Mouse (Mus musculus) frontal cortex, postnatal 36 days (tissue): ENCODE measurements around the gene Ctnnbl1.

Experiments used
- DNase-seq, 2 experiments: peaks; one replicate each; pipeline ENCODE4 v3.0.0; 2022; ENCODE audit warnings: low spot score in 2 of 2

Ctnnbl1 gene

DNA sequence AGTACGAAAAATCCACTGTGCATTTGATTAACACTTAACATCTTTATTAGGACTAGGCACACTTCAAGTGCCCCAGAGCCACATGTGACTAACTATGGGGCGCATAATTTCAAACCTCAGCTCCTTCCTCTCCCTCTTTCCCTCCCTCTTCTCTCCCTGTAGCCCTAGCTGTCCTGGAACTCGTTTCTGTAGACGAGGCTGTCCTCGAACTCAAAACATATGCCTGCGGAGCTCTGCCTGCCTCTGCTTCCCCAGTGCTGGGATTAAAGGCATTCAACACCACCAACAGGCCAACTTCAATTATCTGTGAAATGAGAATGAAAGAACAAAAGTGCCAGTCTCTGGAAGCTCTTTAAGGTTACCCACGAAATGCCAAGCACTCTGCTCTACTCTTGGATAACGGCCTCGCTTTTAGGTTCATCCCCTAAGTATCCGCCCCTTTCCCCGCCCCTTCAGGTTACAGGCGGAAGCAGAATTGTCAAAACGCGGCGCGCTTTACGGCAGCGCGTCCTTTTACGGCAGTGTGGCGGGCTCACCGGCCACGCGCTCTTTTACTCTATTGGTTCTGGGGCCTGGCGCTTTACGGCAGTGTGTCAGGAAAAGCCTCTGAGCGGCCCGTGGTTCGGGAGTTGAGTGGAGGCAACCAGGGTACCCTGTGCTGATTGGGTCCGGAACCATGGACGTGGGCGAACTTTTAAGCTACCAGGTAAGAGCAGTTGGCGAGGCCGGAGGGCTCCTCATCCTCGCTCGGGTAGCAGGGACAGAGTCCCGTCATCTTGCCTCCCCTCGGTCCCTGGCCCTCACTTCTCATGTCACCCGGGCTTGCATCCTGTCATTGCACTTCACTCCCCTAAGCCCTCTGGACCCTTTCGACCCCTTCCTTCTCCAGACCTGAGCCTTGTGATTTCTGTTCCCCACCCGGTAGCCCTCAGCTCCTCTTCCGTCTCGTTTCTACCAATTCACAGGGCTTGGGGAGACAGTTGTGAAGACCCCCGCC is at the start of gene Ctnnbl1:
TSS of gene Ctnnbl1 (plus strand) at position 548 of the 997 bp plus-strand sequence.
- DNase-seq, result peak; percentile 100

DNA sequence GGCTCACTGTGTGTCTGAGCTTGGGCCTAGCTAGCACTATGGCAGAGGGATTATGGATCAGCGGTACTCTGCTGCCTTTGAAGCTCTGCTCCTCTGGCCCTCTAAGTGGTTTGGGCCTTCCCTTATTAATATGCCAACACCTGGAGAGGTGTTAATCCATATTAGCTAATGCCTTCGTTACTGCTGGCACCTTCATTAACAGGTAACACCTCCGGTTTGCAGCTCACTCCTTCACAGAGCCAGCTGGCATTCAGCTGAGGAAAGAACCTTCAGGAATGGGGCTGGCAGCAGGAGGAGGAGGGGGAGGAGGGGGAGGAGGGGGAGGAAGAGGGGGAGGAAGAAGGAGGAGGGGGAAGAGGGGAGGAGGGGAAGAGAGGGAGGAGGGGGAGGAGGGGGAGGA is 49.7 kb upstream of the Ctnnbl1 start:
- DNase-seq, result no peak

DNA sequence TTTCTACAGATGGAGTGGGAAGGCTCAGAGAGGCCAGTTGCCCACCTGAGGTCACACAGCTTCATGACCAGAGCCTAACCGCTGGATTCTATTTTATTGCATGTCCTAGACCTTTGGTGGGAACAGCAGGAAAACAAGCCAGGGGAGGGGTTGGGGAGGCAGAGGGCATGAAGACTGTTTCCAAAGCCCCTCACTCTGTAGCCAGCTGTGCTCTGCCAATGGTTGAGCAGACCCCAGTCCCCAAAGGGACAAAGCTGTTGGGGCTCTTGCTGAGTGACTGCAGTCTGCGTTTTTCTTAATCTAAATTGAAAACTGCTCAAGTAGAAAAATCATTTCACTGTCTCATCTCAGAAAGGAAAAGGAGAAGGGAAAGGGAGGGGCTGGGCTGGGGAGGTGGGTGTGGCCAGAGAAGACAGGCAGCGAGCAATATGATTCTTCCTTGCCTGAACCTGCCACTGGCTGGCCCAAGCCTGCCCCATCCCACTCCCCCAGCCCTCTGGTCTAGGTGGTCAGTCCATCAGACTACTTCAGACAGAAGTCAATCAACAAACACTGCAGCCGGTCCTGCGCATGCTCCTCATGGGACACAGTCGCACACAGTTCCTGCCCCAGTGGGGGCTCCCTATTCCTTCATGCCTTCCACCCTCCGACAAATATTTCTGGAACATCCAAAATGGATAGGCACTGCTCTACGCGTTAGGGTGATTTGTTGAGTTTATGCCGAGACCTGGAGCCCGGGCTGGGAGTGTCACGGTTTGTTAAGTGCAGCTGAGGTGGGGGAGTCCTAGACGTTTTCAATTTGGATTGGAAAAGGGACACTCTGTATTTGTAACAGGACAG is 45.7 kb upstream of the Ctnnbl1 start:
- DNase-seq, result no peak

DNA sequence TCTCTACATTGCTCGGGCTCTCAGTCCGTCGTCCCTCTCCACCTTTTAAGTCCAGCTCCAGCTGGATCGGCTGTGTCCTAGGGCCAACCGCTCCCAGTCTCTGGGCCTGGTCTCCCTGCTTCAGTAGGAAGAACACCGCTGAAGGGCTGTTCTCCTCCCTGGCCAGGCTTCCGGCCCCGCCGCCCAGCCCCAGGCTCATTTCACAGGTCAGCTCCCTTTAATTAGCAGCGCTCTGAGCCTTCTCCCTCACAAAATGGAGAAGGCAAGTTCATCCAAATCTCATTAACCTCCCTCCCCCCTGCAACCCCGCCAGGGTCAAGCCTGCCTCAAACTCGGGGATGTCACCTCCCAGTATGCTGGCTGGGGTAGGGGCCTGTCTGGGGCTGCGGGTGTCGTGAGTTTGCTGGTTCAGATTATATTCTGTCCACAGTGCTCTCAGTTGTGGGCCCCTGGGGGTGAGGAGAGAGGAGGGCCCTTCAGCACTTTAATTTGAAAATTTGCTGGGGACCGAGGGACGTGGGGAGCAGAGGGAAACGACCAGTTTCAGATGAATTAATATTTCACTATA is 44.8 kb upstream of the Ctnnbl1 start:
- DNase-seq, result no peak

DNA sequence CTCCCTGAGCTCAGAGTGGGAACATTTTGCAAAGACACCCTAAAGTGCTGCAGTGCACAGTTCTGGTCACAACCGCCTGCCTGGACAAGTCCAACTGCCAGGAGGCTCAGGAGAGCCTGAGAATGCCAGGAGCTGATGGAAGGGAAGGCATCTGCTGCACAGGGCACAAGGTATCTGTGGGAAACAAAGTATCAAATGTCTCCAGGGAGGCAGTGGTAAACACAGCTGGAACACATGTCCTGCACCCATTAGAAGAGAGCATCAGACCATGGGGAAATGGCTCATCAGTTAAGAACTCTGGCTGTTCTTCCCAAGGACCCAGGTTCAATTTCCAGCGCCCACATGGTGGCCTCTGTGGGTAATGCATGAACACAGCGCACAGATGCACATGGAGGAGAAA is 43.6 kb upstream of the Ctnnbl1 start:
- DNase-seq, result no peak

DNA sequence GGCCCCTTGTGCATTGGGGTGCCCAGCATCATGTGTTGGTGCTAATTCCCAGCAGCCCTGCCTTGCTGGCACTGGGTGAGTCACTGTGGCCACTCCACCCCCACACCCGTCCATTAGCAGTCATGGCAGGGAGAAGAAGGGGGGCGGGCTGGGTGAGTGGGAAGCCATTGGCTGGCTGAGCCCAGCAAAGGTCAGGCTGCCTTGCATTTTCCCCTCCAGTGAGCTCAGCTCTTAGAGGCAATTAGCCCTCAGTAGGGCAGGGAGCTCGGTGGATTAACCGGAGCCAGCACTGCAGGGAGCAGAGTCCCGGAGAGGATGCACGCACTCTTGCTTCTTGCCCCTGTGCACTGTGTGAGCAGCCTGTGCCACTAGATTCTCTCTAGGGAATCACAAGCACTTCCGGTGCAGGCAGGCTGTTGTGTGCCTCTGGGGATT is 40.9 kb upstream of the Ctnnbl1 start:
- DNase-seq, result peak; percentile 30 to 46

DNA sequence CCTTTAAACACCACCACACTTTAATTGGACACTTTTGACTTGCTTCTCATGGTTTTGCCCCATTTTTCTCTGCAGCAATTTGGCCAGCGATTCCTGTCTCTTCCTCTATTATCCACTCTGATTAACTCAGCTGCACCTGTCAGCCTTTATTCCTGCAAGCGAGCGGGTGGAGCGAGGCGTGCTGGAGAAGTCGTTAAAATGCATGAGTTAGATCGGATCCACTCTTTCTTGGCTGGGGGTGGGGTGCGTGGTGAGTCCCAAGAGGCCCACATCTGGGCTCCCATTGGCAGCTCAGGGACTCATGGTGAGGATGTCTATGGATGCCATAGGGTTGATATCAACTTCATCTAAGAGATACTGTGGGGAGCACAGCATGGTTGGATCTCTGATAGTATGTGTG is 34.0 kb upstream of the Ctnnbl1 start:
- peak in 1 of 2 experiments; percentile 17 for DNase-seq

DNA sequence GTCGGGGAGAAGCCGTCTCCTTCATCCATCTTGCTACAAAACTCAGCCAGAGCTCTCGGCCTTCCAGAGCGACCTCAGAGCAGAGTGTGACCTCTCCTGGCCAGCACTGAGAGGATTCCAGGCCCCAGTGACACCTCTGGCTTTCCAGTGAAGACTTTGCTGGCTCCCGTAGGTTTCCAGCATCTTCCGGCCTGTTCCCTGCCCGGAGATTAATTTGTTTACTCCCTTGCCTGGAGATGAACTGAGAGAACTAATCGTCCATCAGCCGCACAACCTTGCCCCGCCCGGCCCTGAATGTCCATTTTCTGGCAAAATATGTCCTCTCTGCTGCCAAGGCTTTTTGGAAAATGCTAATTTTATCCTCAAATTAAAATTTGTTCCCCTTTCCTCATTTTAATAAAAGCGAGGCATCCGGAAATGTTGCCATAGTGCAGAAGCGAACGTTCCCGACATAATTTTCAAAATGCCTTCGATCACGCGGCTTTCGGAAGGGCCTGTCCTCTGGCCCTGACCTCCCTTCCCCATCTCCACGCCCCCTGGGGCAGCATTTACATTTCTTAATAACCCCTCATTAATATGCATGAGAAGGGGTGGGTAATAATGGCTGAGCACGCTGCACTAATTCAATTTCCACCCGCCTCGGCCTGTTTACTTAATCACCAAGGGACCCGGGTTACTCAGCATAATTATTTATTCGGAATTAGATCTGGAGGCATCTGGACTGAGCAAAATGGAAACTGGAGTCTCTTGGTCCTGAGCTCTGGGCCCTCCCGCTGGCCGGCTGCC is 32.0 kb upstream of the Ctnnbl1 start:
- DNase-seq, result peak in 1 of 2 experiments; percentile 11

DNA sequence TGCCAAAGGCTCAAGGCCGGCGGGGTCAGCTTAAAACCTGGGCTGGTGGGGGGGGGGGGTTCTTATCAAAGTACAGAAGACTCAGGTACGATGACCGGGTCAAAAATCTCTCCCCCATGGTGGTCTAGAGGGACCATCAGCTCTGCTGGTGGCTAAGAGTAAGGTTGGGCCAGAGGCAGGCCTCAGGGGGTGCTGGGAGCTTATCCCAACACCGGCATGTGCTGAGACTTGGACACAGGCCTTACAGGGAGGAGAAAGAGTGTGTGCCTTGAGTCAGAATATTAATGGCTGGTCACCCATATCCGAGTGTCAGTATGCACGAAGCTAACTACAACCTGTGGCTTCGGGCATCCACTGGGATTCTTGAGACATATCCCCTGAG is 31.4 kb upstream of the Ctnnbl1 start:
- DNase-seq, result no peak

DNA sequence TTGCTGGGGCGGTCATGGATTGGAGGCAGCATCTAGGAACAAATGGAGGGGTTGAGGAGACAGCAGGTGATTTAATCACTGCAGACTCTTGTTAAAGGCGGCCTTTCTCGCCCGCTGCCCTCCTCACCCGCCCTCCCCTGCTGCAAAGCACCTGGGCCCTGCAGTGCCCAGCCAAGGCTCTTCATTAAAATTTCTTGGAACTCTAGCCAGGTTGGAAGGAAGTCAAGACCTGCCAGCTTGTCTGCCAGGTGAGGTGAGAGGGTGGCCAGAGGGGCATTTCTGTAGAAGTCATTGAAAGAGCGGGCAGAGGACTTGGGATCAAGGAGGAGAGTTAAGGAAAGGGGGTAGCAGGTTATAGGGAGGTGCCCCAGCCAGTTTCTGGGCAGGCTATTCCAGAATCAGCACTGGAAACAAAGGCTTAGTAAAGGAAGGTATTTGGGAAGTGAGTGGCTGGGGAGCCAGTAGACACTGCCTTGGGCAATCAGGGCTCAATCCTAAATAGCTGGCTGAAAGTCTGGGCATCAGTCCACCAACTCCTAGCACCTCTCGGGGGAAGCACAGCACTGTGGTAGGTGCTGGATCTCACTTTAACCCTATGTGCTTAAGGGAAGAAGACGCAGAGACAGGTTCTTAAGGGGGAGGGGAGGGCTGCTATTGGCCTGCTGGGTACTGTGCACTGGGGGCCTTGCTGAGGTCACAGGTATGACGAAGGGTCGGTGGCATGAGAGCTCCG is 29.8 kb upstream of the Ctnnbl1 start:
- no peak for DNase-seq

DNA sequence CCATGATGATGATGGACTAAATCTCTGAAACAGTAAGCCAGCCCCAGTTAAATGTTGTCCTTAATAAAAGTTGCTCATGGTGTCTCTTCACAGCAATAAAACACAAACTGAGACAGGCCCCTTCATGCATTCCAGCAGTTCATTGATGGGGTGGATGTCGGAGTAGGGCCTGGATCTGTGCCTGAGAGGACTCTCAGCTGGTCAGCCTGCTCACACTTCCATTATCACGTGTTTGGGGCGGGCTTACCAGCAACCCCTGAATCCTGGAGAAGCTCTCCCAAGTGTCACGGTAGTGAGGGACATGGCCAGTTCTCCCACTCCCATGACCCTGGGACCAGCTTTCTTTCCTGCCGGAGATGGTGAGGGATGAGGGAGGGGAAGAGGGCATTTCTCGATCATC is 24.5 kb upstream of the Ctnnbl1 start:
- DNase-seq, result no peak

DNA sequence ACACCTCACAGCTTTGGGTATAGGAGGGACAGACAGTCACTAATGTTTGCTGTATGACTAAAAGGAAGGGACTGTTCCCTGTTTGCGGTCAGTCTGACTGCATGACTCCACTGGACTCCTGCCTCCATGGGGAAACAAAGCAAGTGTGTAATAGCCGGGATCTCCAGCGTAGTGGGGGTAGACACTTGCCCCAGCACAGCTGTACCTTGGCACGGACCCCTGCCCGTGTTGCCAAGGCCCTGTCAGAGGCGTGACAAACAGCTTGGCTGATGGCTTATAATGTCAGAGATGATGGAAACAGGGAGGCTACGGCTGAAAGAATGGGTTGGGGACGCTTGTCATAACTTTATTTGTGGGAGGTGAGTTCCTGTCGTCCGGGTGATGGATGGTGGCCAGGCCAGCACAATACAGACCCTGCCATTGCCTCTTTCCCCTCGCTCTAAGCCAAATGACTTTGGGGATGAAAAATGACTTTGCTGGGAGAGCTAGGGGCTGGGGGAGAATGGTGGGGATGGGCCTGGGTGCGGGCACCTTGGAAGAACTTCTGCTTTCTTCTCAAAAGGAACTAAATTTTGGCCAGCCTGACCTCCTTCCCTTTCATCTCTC is 21.5 kb upstream of the Ctnnbl1 start:
- no peak for DNase-seq

DNA sequence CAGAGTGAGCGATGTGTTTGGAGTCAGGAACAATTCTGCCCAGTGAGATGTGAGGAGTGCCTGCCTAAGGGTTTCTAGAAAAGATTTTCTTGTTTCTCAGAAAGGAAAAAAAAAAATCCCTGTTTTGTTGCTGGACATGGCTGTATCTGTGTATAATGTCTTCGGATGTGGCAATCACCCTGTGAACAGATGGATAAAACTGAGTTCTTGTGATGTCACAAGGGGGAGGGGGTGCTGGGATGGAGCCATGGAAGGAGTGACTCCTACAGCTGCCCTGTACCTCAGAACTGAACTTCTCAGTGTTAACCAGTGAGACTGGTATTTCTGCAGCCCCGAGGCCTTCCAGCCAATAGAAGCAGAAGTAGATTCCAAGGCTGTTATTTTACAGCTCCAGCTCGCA is 18.8 kb upstream of the Ctnnbl1 start:
- no peak for DNase-seq

DNA sequence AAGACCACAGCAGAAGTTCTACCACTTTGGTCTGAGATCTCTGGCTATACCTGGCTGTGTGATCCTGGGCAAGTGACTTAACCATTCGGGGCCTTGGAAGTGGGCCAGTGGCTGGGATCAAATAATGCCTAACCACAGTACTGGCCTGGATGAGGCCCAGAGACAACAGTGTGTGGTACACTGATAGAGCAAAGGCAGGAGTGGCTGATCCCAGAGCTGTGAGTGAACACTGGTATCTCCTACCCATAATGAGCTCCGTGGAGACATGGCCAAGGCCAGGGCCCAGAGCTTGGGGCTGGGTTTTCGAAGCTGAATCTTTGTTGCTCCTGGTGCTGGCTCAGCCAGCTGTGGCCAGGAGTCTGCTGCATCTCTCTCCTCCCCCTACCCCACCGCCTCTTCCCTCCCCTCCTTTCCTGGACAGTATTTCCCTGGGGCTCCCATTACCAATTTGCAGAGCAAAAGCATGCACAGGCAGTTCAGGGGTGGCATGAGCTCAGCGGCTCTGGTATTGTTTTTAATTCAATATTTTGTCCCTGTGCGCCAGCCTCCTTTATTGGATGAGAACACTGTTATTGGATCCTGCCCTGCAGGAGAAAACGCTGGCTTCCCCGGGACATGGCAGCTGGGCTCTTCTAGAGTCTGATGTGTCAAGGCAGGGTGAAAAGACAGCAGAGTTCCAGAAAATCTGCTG is 13.2 kb upstream of the Ctnnbl1 start:
- no peak for DNase-seq

DNA sequence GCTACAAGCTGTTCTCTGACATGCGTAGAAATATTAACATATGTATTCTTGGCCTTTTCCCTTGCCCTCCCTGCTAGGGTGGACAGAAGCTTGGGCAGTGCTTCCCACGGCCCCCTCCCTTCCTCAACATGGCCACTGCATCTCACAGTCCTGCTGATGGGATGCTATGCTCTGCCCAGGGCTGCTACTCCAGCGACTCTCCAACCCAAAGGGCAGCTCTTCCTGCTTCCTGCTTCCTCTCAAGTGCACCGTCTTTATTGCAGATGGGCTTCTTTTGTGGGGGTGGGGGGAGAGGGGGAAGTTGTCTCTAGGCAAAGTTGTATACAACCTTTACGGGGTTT is 12.7 kb upstream of the Ctnnbl1 start:
- DNase-seq, result no peak

DNA sequence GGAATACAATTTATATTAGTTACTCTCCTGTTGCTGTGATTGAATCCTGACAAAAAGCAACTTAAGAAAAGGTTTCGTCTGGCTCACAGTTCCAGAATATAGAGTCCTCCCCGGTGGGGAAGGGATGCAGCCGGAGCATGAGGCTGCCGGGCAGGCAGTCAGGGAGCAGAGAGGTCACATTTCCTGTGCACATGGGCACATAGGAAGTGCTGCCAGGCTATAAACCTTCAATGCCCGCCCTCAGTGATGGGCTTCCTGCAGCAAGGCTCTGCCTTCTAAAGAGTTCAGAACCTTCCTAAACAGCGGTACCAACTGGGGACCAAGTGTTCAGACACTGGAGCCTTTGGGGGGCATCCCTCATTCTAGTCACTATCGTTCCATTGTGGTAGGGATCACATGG is 7.4 kb downstream of the Ctnnbl1 start:
- no peak for DNase-seq

DNA sequence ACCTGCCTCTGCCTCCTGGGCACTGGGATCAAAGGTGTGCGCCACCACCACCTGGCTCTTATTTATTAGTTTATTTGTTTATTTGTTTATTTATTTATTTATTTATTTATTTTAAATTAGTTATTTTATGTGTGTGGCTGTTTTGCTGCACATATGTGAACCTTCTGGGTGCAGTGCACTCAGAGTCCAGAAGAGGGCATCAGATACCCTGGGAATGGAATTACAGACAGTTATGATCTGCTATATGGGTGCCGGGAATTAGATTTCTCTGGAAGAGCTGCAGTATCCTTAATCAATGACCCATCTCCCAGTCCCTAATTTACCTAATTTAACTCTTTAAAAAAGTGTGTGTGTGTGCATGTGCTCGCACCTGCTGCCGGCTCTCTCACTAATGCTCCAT is 8.5 kb downstream of the Ctnnbl1 start:
- DNase-seq, result no peak

DNA sequence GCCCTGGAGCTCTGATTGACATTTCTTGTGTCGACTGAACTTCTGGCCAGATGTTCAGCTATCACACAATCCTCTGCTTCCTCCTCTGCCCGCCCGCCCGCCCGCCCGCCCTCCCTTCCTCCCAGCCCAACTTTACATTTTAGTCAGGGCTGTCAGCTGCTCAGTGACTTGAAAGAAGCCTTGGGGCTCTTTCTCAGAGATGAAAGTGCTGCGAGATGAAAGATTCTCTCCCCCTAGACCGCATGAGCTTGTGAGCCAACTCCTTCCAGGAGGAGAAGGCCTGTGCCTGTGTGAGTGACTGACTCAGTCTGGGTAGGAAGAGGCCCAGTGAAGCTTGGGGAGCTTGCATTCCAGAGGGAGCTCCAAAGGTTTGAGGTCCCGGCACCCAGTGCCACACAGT is 9.4 kb downstream of the Ctnnbl1 start:
- peak in 1 of 2 experiments; percentile 12 for DNase-seq

DNA sequence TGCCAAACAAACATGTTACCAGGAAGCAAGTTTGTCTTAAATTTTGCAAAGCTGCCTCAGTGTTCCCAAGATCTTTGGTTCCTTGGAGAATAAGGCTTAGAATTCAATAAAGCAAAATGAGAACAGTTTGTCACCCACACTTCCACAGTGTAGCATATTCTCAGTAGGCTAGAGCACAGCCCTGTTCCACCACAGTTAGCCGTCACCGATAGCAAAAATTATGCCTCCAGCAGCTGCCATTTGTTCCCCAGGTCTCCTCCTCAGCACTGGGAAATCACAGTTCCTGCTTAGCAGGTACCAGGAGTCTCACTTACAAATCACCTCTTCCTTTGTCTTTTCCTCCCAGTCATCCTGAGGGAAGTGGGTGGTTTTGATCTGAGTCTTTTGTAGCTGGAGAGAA is 10.8 kb downstream of the Ctnnbl1 start:
- peak; percentile 28 to 36 for DNase-seq

DNA sequence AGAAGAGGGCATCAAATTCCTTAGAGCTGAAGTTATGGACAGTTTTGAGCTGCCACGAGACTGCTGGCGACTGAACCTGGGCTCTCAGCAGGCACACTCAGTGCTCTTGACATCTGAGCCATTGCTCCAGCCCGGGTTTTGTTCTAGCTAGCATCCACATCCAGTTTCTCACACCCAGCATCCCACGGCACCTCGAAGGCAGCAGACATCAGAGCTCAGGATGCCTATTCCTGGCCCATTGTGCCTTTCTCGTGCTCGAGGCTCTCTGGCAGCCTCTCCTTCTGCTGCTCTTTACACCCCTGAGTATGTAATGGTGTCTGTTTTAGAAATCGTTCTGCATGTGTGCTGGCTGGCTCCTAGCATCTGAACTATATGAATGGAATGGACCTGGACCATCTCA is 13.3 kb downstream of the Ctnnbl1 start:
- DNase-seq, result peak; percentile 13 to 47
